Comparison of ENCODE assay signal across 21 mouse cellular contexts in genomic region chr7:35157512-35157911, GRCm38 (mm10). TPM values are rescaled to one million over a fixed set of nuclear protein-coding genes. Genes with fewer than 3 reads are reported as not detected.
DNase-seq lines count a peak whose midpoint lies in the region; ATAC-seq lines count a peak whose summit lies in the region.
"Had no signal": no experiment of that assay in that cellular context is flagged by ENCODE, and none has a peak within 500 bp of the region (broad histone marks: within the 10 kb centered on the region; RNA-seq: fewer than 3 reads in every experiment).

No protein-coding gene starts in this region.

- DNase-seq in heart, adult 11 months, result peak; percentile 95
- DNase-seq in heart, adult 8-10 months (ENCODE audit: low spot score), result no peak
- peak; percentile 74 for DNase-seq in 416B (ENCODE audit: low read depth)
- DNase-seq in right cerebral cortex, postnatal 36 days (ENCODE audit: low spot score in 2 of 2), result no peak
- DNase-seq in urinary bladder, adult 18-20 months (ENCODE audit: low spot score in 2 of 2), result no peak
- DNase-seq: adrenal gland, adult 2 months; adrenal gland, postnatal 14 days; B cell, adult 2 months; cerebellum, adult 11 months; cerebellum, adult 8-10 months; cerebellum, postnatal 10 days; cerebellum, postnatal 36 days; gastrocnemius, postnatal 14 days; heart, adult 2 months had no signal

- peak; percentile 51 for ATAC-seq in granulocyte monocyte progenitor cell, adult 5-6 weeks (replicated peaks; ENCODE audit: poor library complexity, severe bottlenecking)
- ATAC-seq: forebrain, embryonic 13.5 days; forebrain, embryonic 16.5 days; Patski had no signal

RNA-seq across cellular contexts. Expression of gene Slc7a10, which starts 28.7 kb away (rescaled TPM):
- 1 to 10 TPM in 1 of 4 experiments, under 1 TPM in 3; 0.27 to 1.4 (median 0.66) TPM for total RNA-seq in heart, adult 8-10 months (2022)
- not detected in 2 replicates for total RNA-seq in granulocyte monocyte progenitor cell, adult 5-6 weeks (2014; fragmentation: Nextera tagmentation)
- not detected in 2 replicates for total RNA-seq in granulocyte monocyte progenitor cell, adult 5-6 weeks (2017)
- total RNA-seq: CH12.LX; hematopoietic stem cell, adult 5-6 weeks had no signal

RNA-seq across cellular contexts. Expression of gene Cebpa, which starts 38.4 kb away (rescaled TPM):
- total RNA-seq in heart, adult 8-10 months (2022), result 1 to 10 TPM; 4.5 to 5.7 (median 4.6) TPM
- total RNA-seq in granulocyte monocyte progenitor cell, adult 5-6 weeks (2014; fragmentation: Nextera tagmentation), result 89.6 and 92.8 TPM in 2 replicates
- 33.3 and 45.1 TPM in 2 replicates for total RNA-seq in granulocyte monocyte progenitor cell, adult 5-6 weeks (2017)
- total RNA-seq: CH12.LX, G1E had no signal

RNA-seq across cellular contexts. Expression of gene Lrp3, which starts 57.8 kb away (rescaled TPM):
- 10 to 100 TPM in 1 of 4 experiments, 1 to 10 TPM in 3; 7.3 to 10.4 (median 9.1) TPM for total RNA-seq in heart, adult 8-10 months (2022)
- total RNA-seq in granulocyte monocyte progenitor cell, adult 5-6 weeks (2014; fragmentation: Nextera tagmentation), result not detected in 2 replicates
- not detected in 2 replicates for total RNA-seq in granulocyte monocyte progenitor cell, adult 5-6 weeks (2017)
- total RNA-seq: CH12.LX; hematopoietic stem cell, adult 5-6 weeks had no signal

Comparison
In these comparisons a context has a peak if more than half of its experiments do, and no peak if none do; other contexts are left out.
1. DNase-seq: peak in heart, adult 11 months (single experiment) and 416B (single experiment); none in heart, adult 8-10 months (single experiment), right cerebral cortex, postnatal 36 days (0 of 2) and urinary bladder, adult 18-20 months (0 of 2).
2. RNA of gene Cebpa, which starts 38.4 kb away (total RNA-seq): 33.3 to 92.8 TPM in granulocyte monocyte progenitor cell, adult 5-6 weeks; 4.5 to 5.7 TPM in heart, adult 8-10 months; every median in the first group is over 4 times any median in the second.
3. RNA of gene Lrp3, which starts 57.8 kb away (total RNA-seq): 7.3 to 10.4 TPM in heart, adult 8-10 months; not detected in granulocyte monocyte progenitor cell, adult 5-6 weeks; every median in the first group is over 4 times any median in the second.